Mouse (Mus musculus) kidney, postnatal 4 days (tissue): ENCODE measurements around the gene Gm14444.
"Not testable (repeated sequence)": the region's sequence is repeated elsewhere in the genome, so short reads cannot be mapped to it uniquely, and the experiment has no call there.

Source experiments
- DNase-seq, 2 experiments: peaks; one replicate each; pipeline ENCODE4 v3.0.0; 2021; ENCODE audit warnings: mixed read lengths in 2 of 2

Gene Gm14444

GRCm38 (mm10) chr2:175010022-175010421, at the start of gene Gm14444:
Gene Gm14444, plus strand, starts transcription at chr2:175010241.
- DNase-seq: not testable (repeated sequence)

GRCm38 (mm10) chr2:174965466-174965865, 44.6 kb upstream of the Gm14444 start:
- not testable (repeated sequence) for DNase-seq

GRCm38 (mm10) chr2:175044268-175044667, 34.2 kb downstream of the Gm14444 start:
- DNase-seq: not testable (repeated sequence)

- not testable (repeated sequence) for DNase-seq
These were observed 57.7 kb downstream of the Gm14444 start, which contains the start of gene Gm14393 for GRCm38 (mm10) chr2:175067681-175068261. Gene Gm14393, minus strand, starts transcription at chr2:175067781.
